In genomic region chr1:48708606-48709005, GRCm38 (mm10) we compare ENCODE assay signal across 8 mouse cellular contexts.
DNase-seq lines count a peak whose midpoint lies in the region; ATAC-seq and TF ChIP-seq lines count a peak whose summit lies in the region.
"Not testable (repeated sequence)": the region's sequence is repeated elsewhere in the genome, so short reads cannot be mapped to it uniquely, and the experiment has no call there.

No protein-coding gene starts in this region.

- not testable (repeated sequence) for H3K27me3 ChIP-seq in cerebellum, adult 2 months (ENCODE audit: control insufficient read depth, insufficient read depth, low read length)

- H3K4me3 ChIP-seq in cerebellum, adult 2 months (replicated peaks; ENCODE audit: insufficient read depth, low read depth, low read length); left cerebral cortex, adult 2 months: not testable (repeated sequence)

- H3K27ac ChIP-seq in cerebellum, adult 2 months (ENCODE audit: insufficient read depth, low read length); left cerebral cortex, adult 2 months: not testable (repeated sequence)

- peak; percentile 12 for DNase-seq in R1 (ENCODE audit: low read depth, low spot score)
- peak; percentile 30 to 41 for DNase-seq in cerebellum, adult 2 months
- DNase-seq in heart, postnatal 10 days = peak; percentile 24 to 42
- peak; percentile 40 for DNase-seq in kidney, adult 9 months
- DNase-seq in left cerebral cortex, adult 2 months (ENCODE audit: extremely low spot score in 1 of 2, low spot score in 2 of 2) = peak in 1 of 2 experiments; percentile 13
- DNase-seq in lung, postnatal 25 days (ENCODE audit: low spot score) = peak; percentile 19
- DNase-seq in right cerebral cortex, postnatal 36 days (ENCODE audit: low spot score in 2 of 2) = peak; percentile 3 to 7

- TF ChIP-seq POLR2A in cerebellum, adult 2 months (IDR thresholded peaks at IDR 0.05; ENCODE audit: borderline replicate concordance, insufficient read depth, low read length) = not testable (repeated sequence)

- ATAC-seq in common myeloid progenitor, adult 5-6 weeks (replicated peaks; ENCODE audit: low read depth, poor library complexity, severe bottlenecking) = 0 out of 2 replicates have a peak, but pooled peaks have one; percentile 39

- TF ChIP-seq CTCF in cerebellum, adult 2 months (IDR thresholded peaks at IDR 0.05; ENCODE audit: borderline replicate concordance, insufficient read depth, low read depth, low read length) = not testable (repeated sequence)
- peak; percentile 23 for TF ChIP-seq CTCF in left cerebral cortex, adult 2 months (IDR thresholded peaks at IDR 0.05)

- intact Hi-C loops in heart, postnatal 10 days (cut with DNase I); left cerebral cortex, adult 2 months (cut with DNase I): not testable (repeated sequence)

- WGBS in cerebellum, adult 2 months = 94% methylated on average over 3 of the region's 3 CpGs

- H3K4me1 ChIP-seq in cerebellum, adult 2 months (ENCODE audit: control insufficient read depth, insufficient read depth, low read length) = not testable (repeated sequence)
